Mouse (Mus musculus) yolk sac, embryonic 10.5 days (tissue): ENCODE results near the gene Becn1.
"Not testable (repeated sequence)": the region's sequence is repeated elsewhere in the genome, so short reads cannot be mapped to it uniquely, and the experiment has no call there.

Experiments used
- DNase-seq: peaks from one replicate; pipeline ENCODE4 v3.0.0-alpha.2; 2017; ENCODE audit warnings: low spot score

Becn1 gene

GRCm38 (mm10) chr11:101302004-101302798, at the start of gene Becn1:
Becn1 (minus strand) TSS chr11:101302286.
- DNase-seq: peak; percentile 92

DNA sequence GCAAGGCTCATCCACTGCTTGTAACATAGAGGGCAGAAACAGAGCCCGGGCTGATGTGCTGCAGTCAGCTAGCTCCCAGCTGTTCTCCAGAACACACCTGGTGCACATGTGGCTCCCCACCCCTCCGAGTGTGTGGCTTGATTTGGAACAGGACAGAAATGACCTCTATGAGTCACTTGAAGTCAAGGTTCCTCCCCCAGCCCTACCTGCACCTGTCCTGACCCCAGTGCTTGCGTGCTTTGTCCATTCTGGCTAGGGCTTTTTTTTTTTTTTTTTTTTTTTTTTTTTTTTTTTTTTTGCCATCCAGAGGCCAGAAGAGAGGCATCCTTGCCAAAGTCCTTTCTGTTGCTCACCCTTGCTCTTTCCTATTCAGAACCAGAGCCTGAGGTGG, 49.6 kb upstream of the Becn1 start:
- no peak for DNase-seq

DNA sequence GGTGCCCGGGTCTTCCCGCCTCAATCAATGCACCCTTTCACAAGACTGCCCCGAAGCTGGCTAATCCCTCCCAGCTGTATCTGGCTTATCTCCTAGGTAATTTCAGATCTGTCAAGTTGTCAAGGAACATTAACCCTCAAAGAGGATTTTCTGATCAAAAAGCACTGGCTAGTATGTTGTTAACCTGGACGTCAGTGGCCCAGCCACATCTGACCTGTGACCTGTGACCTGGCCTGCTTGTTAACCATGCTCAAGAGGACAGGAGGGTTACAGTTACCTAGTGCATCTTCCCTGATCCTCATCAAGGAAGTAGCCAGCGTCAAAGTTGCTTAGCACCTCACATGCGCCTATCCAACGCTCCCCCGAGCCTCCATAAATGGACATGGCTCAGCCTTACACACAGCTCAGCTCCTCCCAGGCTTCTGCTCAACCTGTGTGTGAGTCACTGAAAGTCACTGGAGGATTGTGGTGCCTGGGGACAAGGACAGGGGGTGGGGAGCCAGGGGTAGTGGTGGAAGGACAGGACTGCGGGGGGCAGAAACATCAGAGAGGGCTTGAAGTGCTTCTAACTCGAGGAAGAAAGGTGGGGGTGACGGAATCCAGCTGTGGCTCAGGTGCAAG, 49.1 kb upstream of the Becn1 start:
- no peak for DNase-seq

DNA sequence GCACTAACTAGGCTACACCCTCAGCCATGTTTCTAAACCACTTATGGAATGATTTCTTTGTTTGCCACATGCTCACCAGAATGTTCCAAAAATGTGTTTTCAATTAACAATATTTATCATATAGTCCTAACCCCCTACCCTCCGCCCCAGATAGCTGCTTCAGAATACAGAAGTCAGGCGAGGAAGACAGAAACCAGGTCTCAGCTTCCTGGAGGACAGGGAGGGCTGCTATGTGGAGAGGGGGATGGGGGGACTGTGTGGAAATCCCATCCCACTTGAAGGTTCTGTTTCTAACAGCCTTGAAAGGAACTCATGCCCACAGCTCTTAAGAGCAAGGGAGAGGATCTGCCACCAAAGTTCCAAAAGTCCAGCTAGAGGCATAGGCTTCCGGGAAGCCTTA, 47.1 kb upstream of the Becn1 start:
- DNase-seq: no peak

DNA sequence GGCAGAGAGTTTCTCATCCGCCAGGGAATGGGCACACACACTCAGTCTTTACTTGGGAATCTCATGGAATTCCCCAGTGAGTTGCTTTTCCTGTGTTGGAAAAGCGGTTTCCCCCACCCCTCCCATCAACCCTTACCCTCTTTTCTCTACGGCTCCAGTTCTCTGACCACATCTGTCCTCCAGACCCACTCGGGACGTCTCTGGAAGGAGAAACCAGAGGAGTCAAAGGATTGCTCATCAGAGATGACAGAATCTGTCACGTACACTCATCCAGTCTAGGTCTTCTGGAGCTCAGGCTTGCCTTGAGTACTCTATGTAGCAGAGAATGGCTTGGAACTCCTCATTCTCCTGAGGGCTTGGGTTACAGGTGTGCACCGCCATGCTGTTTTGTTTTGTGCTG, 46.7 kb upstream of the Becn1 start:
- no peak for DNase-seq

DNA sequence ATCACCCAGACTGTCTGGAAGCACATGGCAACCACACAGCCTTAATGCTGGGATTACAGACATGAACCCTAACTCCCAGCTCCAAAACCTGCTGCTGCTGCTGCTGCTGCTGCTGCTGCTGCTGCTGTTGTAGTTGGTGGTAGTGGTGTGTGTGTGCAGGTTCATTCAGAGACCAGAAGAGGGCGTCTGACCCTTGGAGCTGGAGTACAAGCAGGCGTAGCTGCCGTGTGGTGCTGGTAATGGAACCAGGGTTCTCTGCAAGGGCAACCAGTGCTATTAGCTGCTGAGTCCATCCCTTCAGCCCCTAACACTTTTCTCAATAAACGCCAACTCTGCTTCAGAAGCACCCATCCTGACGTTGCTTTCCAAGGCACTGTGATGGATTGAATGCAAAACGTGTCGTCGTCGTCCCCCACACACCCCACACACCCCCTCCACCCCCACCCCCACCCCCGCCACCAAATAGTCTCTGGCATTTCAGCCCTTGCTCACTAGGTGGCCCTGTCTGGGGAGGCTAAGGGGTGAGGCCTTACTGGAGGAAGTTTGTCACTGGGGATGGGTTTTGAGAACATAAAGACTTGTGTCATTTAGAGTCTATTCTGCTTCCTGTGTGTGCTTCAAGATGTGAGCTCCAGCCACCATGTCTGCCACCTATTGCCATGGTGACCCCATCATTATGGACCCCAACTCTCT, 45.1 kb upstream of the Becn1 start:
- DNase-seq: no peak

DNA sequence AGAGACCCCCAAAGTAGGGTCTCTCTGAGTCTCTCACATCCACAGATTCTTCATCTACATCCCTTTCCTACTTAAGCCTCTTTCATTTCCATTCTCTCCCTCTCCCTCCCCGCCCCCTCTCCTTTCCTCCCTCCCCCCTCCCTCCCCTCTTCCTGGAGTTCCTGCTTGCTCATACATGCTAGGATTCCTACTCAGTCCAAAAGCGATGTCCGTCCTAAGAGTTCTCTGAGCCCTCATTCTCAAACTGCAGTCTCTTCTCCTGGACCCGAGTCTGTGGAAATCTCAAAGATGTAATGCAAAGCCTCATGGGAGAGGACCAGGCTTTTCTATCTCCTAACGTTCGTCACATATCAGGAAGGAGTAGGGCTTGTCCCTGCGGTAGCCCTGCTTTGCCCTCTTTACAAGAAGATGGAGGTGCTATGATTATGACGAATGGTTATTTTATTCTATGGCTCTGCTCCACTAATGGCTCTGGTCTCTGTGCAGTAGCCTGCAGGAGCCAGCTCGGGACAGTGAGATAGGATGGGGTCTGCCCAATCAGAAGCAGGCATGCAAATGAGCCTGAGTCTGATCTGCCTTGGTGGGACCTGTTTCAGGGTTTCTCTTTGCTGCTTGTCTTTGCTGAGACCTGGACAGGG, 36.2 kb upstream of the Becn1 start:
- peak; percentile 60 for DNase-seq

DNA sequence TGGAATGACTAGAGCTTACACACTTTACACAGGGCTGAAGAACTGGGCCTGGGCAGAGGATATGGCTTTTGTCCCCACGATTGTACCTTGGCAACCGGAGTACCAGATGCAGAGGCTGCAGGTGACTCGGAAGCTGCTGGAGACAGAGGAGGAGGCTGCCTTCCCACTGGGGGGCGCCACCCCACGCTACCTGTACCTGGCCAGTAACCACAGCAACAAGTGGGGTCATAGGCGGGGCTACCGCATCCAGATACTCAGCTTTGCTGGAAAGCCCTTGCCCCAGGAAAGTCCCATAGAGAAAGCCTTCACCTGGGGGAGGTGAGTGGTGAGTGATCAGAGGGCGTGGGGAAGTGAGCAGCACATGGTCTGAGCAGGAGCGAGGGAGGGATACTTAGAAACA, 33.6 kb upstream of the Becn1 start:
- no peak for DNase-seq

DNA sequence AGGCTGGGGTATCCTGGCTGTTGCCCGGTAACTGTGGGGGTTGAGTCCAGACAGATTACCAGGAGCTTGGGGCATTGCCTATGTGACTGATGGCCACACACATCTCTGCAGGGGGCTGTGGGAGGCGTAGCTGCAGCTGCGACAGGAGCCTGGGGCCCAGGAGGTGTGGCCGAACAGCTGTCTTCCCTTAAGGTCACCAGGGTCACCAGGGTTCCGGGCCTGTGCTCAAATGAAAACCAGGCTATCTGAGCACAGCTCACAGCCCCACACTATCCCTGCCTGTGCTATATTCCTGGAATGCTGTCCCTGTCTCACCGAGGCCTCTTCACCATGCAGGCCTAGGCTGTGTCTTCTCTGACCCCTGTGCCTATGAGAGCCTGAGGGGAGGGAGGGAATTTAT, 32.4 kb upstream of the Becn1 start:
- DNase-seq: peak; percentile 58

DNA sequence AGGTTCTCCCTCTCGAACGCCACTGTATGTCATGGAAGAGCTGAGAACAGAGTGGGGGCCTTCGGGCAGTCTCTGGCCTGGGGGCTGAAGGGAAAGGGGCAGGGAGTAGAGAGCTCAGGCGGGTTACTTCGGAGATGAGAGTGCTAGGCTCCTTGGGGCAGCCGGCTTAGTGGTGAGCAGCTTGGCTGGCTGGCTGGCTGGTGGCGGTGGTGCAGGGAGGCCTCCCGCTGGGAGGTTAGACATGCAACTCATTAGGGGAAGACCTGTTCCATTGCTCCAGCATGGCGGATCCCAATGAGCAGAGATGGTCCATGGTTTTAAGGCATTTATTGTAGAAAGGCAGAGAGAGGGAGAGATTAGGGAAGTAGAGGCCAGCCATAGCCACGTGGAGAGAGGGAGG, 31.9 kb upstream of the Becn1 start:
- DNase-seq: no peak

GRCm38 (mm10) chr11:101332537-101332936, 30.5 kb upstream of the Becn1 start:
- no peak for DNase-seq

- DNase-seq: not testable (repeated sequence)
Measured at GRCm38 (mm10) chr11:101330961-101331360, 28.9 kb upstream of the Becn1 start.

- no peak for DNase-seq
Measured at GRCm38 (mm10) chr11:101330371-101330924, 28.4 kb upstream of the Becn1 start, which contains the start of gene Aoc3. Aoc3 (plus strand) TSS chr11:101330605.

DNA sequence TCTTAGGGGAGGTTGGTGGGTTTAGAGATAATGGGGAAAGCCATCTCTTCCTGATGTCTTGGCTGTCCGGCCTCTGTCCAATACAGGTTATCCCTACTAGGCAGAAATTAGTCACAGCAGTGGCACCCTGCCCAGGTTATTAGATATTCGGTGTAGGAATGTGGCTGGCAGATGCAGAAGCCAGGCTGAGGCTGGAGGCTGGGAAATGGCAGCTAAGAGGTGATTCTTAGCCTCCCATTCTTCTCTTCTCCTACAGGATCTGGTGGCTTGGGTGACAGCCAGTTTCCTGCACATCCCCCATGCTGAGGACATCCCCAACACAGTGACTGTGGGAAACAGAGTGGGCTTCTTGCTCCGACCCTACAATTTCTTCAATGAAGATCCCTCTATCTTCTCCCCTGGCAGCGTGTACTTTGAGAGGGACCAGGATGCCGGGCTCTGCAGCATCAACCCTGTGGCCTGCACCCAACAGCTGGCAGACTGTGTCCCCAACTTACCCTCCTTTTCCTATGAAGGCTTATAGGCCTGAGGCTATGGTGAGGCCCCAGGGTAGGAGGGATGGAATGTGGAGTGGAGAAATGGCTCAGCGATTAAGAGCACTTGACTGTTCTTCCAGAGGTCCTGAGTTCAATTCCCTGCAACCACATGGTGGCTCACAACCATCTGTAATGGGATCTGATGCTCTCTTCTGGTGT, 27.0 kb upstream of the Becn1 start:
- no peak for DNase-seq

DNA sequence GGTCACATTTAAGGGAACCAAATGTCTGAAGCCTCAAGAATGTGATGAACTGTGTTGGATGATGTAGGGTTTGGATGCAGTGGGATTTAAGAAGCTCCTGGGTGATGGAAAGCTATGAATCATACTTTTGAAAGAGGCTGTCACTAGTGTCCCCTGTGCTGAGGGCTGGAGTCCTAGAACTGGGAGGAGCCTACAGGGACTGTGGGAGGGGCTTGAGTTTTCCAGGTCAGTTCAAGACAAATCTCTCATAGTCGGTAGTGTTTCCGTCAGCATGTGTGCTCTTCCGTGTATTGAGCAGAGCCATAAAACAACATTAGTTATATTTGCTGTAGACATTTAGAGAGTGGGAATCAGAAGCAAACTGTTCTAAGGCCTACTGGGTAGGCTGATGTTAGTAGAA, 25.2 kb upstream of the Becn1 start:
- no peak for DNase-seq

DNA sequence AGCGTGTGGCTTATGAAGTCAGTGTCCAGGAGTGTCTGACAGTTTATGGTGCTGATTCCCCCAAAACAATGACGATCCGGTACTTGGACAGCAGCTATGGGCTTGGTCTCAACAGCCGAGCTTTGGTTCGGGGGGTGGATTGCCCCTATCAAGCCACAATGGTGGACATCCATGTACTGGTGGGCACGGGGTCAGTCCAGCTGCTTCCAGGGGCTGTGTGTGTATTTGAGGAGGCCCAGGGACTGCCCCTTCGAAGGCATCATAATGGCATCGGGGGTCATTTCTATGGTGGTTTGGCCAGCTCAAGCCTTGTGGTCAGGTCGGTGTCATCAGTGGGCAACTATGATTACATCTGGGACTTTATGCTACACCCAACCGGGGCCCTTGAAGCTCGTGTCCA, 24.1 kb upstream of the Becn1 start:
- no peak for DNase-seq

DNA sequence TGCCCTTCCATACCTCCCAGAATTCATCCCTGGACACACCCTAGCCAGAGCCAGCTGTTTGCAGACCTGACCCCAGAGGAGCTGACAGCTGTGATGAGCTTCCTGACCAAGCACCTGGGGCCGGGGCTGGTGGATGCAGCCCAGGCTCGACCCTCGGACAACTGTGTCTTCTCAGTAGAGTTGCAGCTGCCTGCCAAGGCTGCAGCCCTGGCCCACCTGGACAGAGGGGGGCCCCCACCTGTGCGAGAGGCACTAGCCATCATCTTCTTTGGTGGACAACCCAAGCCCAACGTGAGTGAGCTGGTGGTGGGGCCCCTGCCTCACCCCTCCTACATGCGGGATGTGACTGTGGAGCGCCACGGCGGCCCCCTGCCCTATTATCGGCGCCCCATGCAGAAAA, 23.1 kb upstream of the Becn1 start:
- not testable (repeated sequence) for DNase-seq

GRCm38 (mm10) chr11:101324763-101325162, 22.7 kb upstream of the Becn1 start, which contains the start of gene Aoc2:
Aoc2 (plus strand) TSS chr11:101325063.
- DNase-seq: no peak

GRCm38 (mm10) chr11:101323609-101324008, 21.5 kb upstream of the Becn1 start:
- DNase-seq: peak; percentile 71

- peak; percentile 41 for DNase-seq
Measured at GRCm38 (mm10) chr11:101316501-101316917, 14.4 kb upstream of the Becn1 start.

DNA sequence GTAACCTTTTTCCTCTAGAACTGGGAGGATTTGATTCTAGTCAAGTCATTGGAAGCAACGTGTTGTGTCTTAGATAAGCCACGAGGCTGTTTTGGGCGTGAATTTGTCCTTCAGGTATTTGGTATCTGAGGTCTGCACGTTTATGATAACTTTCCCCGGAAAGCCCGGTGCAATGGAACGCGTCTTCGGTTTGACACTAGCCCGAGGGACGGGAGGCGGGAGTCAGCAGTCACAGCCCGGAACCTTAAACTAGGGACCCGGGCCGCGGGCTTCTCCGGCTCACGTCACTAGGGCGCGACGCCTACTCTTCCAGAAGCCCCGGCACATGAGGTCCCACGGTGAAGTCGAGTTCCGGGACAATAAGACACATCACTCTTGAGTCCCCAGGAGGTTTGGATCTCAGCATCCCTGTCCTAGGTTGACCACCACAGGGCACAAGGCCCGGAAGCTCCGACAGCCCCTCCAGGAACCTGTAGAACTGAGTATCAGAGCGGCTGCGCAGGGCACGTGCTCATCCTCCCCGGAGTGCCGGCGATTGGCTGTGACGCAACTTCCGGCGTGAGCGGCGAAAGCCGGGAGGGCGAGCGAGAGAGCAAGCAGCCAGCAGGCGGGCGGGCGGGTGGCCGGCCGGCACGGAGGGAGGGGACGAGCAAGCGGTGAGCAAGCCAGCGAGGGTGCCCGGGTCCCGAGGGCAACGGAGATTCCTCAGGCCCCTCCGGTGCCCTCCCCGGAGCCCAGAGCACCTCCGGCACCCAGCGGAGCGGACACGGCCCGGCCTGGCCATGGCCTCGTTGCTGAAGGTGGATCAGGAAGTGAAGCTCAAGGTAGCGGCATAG, 13.8 kb upstream of the Becn1 start, which contains the start of gene Psme3:
Gene Psme3, plus strand, starts transcription at position 549 of the 836 bp plus-strand sequence.
- peak; percentile 95 for DNase-seq
